Mouse (Mus musculus): ENCODE measurements around the gene F5. TPM values are rescaled to one million over a fixed set of nuclear protein-coding genes. Genes with fewer than 3 reads are reported as not detected.

F5 gene
- polyA plus RNA-seq, 1 experiment from 2014 or later = 0.43 TPM

- no peak for ATAC-seq (replicated peaks; ENCODE audit: low FRiP score)
- Histone ChIP-seq H3K4me2 (ENCODE audit: low read depth, low read length, severe bottlenecking) (no peak overlapping the region), H3K36me3 (ENCODE audit: control insufficient read depth, insufficient read depth, low read length) (no peaks in the 10 kb centered on the region), H3K4me1 (replicated peaks; ENCODE audit: control insufficient read depth, insufficient read depth, low read length) (no peaks in the 10 kb centered on the region), H3K27ac (ENCODE audit: low read depth, low read length) (no peak overlapping the region), H3K4me3 (ENCODE audit: low read depth, low read length) (no peak overlapping the region), H3K9me3 (ENCODE audit: control insufficient read depth, low read length) (no peaks in the 10 kb centered on the region), H3K9ac (ENCODE audit: low read length) (no peak overlapping the region), H3K27me3 (ENCODE audit: control insufficient read depth, insufficient read depth, low read length) (no peaks in the 10 kb centered on the region)
- WGBS = 78% methylated on average over 4 of the region's 4 CpGs
- no peak for DNase-seq (ENCODE audit: low spot score)
Measured at GRCm38 (mm10) chr1:164139464-164139863, 12.2 kb upstream of the F5 start.

- Histone ChIP-seq H3K9ac (ENCODE audit: low read length) (no peak overlapping the region), H3K27ac (ENCODE audit: low read depth, low read length) (no peak overlapping the region), H3K36me3 (ENCODE audit: control insufficient read depth, insufficient read depth, low read length) (no peaks in the 10 kb centered on the region), H3K9me3 (ENCODE audit: control insufficient read depth, low read length) (no peaks in the 10 kb centered on the region), H3K27me3 (ENCODE audit: control insufficient read depth, insufficient read depth, low read length) (no peaks in the 10 kb centered on the region), H3K4me2 (ENCODE audit: low read depth, low read length, severe bottlenecking) (no peak overlapping the region), H3K4me3 (ENCODE audit: low read depth, low read length) (no peak overlapping the region), H3K4me1 (replicated peaks; ENCODE audit: control insufficient read depth, insufficient read depth, low read length) (no peaks in the 10 kb centered on the region; the same call in 1 of the 2 replicates)
- WGBS = 96% methylated on average over 7 of the region's 7 CpGs
- DNase-seq (ENCODE audit: low spot score) (no peak), ATAC-seq (replicated peaks; ENCODE audit: low FRiP score) (no peak)
Measured at GRCm38 (mm10) chr1:164149083-164149482, 2.6 kb upstream of the F5 start.

- Histone ChIP-seq H3K4me2 (ENCODE audit: low read depth, low read length, severe bottlenecking) (no peak overlapping the region), H3K27ac (ENCODE audit: low read depth, low read length) (no peak overlapping the region), H3K9ac (ENCODE audit: low read length) (no peak overlapping the region), H3K36me3 (ENCODE audit: control insufficient read depth, insufficient read depth, low read length) (no peaks in the 10 kb centered on the region), H3K9me3 (ENCODE audit: control insufficient read depth, low read length) (no peaks in the 10 kb centered on the region), H3K27me3 (ENCODE audit: control insufficient read depth, insufficient read depth, low read length) (no peaks in the 10 kb centered on the region), H3K4me3 (ENCODE audit: low read depth, low read length) (no peak overlapping the region), H3K4me1 (replicated peaks; ENCODE audit: control insufficient read depth, insufficient read depth, low read length) (no peaks in the 10 kb centered on the region; the same call in 1 of the 2 replicates)
- WGBS = 89% methylated on average over 5 of the region's 5 CpGs
- ATAC-seq (replicated peaks; ENCODE audit: low FRiP score) (no peak), DNase-seq (ENCODE audit: low spot score) (no peak)
Measured at GRCm38 (mm10) chr1:164152836-164153235, 1.2 kb downstream of the F5 start.

- DNase-seq (ENCODE audit: low spot score) (no peak), ATAC-seq (replicated peaks; ENCODE audit: low FRiP score) (no peak)
- H3K9me3 ChIP-seq (ENCODE audit: control insufficient read depth, low read length) = no peaks in the 10 kb centered on the region
- H3K4me2 ChIP-seq (ENCODE audit: low read depth, low read length, severe bottlenecking) = no peak overlapping the region
- no peaks in the 10 kb centered on the region for H3K36me3 ChIP-seq (ENCODE audit: control insufficient read depth, insufficient read depth, low read length)
- no peaks in the 10 kb centered on the region for H3K27me3 ChIP-seq (ENCODE audit: control insufficient read depth, insufficient read depth, low read length)
- H3K4me3 ChIP-seq (ENCODE audit: low read depth, low read length) = no peak overlapping the region
- H3K4me1 ChIP-seq (replicated peaks; ENCODE audit: control insufficient read depth, insufficient read depth, low read length) = no peaks in the 10 kb centered on the region; the same call in 1 of the 2 replicates
- no peak overlapping the region for H3K9ac ChIP-seq (ENCODE audit: low read length)
- H3K27ac ChIP-seq (ENCODE audit: low read depth, low read length) = no peak overlapping the region
- WGBS = 83% methylated on average over 3 of the region's 3 CpGs
Measured at GRCm38 (mm10) chr1:164154983-164155382, 3.3 kb downstream of the F5 start.

GRCm38 (mm10) chr1:164158571-164158970 is 6.9 kb downstream of the F5 start:
- H3K36me3 ChIP-seq (ENCODE audit: control insufficient read depth, insufficient read depth, low read length) = no peaks in the 10 kb centered on the region
- 78% methylated on average over 4 of the region's 4 CpGs for WGBS
- no peaks in the 10 kb centered on the region for H3K27me3 ChIP-seq (ENCODE audit: control insufficient read depth, insufficient read depth, low read length)
- H3K4me1 ChIP-seq (replicated peaks; ENCODE audit: control insufficient read depth, insufficient read depth, low read length) = no peaks in the 10 kb centered on the region
- no peaks in the 10 kb centered on the region for H3K9me3 ChIP-seq (ENCODE audit: control insufficient read depth, low read length)
- no peak overlapping the region for H3K4me3 ChIP-seq (ENCODE audit: low read depth, low read length)
- H3K27ac ChIP-seq (ENCODE audit: low read depth, low read length) = no peak overlapping the region
- H3K9ac ChIP-seq (ENCODE audit: low read length) = no peak overlapping the region
- DNase-seq (ENCODE audit: low spot score) (no peak), ATAC-seq (replicated peaks; ENCODE audit: low FRiP score) (no peak)
- H3K4me2 ChIP-seq (ENCODE audit: low read depth, low read length, severe bottlenecking) = no peak overlapping the region

- no peak for ATAC-seq (replicated peaks; ENCODE audit: low FRiP score)
- no peak overlapping the region for H3K4me3 ChIP-seq (ENCODE audit: low read depth, low read length)
- no peaks in the 10 kb centered on the region for H3K27me3 ChIP-seq (ENCODE audit: control insufficient read depth, insufficient read depth, low read length)
- H3K9me3 ChIP-seq (ENCODE audit: control insufficient read depth, low read length) = no peaks in the 10 kb centered on the region
- WGBS = 92% methylated on average over 2 of the region's 2 CpGs
- no peak overlapping the region for H3K4me2 ChIP-seq (ENCODE audit: low read depth, low read length, severe bottlenecking)
- no peak for DNase-seq (ENCODE audit: low spot score)
- no peak overlapping the region for H3K27ac ChIP-seq (ENCODE audit: low read depth, low read length)
- H3K9ac ChIP-seq (ENCODE audit: low read length) = no peak overlapping the region
- H3K36me3 ChIP-seq (ENCODE audit: control insufficient read depth, insufficient read depth, low read length) = no peaks in the 10 kb centered on the region
- no peaks in the 10 kb centered on the region for H3K4me1 ChIP-seq (replicated peaks; ENCODE audit: control insufficient read depth, insufficient read depth, low read length)
Measured at GRCm38 (mm10) chr1:164159781-164160180, 8.1 kb downstream of the F5 start.

- H3K4me2 ChIP-seq (ENCODE audit: low read depth, low read length, severe bottlenecking) = no peak overlapping the region
- WGBS = 87% methylated on average over 5 of the region's 5 CpGs
- H3K27ac ChIP-seq (ENCODE audit: low read depth, low read length) = no peak overlapping the region
- no peaks in the 10 kb centered on the region for H3K27me3 ChIP-seq (ENCODE audit: control insufficient read depth, insufficient read depth, low read length)
- no peaks in the 10 kb centered on the region for H3K4me1 ChIP-seq (replicated peaks; ENCODE audit: control insufficient read depth, insufficient read depth, low read length)
- H3K4me3 ChIP-seq (ENCODE audit: low read depth, low read length) = no peak overlapping the region
- H3K9ac ChIP-seq (ENCODE audit: low read length) = no peak overlapping the region
- no peaks in the 10 kb centered on the region for H3K36me3 ChIP-seq (ENCODE audit: control insufficient read depth, insufficient read depth, low read length)
- no peaks in the 10 kb centered on the region for H3K9me3 ChIP-seq (ENCODE audit: control insufficient read depth, low read length)
- no peak for ATAC-seq (replicated peaks; ENCODE audit: low FRiP score)
- no peak for DNase-seq (ENCODE audit: low spot score)
Measured at GRCm38 (mm10) chr1:164162745-164163144, 11.1 kb downstream of the F5 start.

- Histone ChIP-seq H3K9ac (ENCODE audit: low read length) (no peak overlapping the region), H3K4me3 (ENCODE audit: low read depth, low read length) (no peak overlapping the region), H3K36me3 (ENCODE audit: control insufficient read depth, insufficient read depth, low read length) (no peaks in the 10 kb centered on the region), H3K4me2 (ENCODE audit: low read depth, low read length, severe bottlenecking) (no peak overlapping the region), H3K27ac (ENCODE audit: low read depth, low read length) (no peak overlapping the region), H3K4me1 (replicated peaks; ENCODE audit: control insufficient read depth, insufficient read depth, low read length) (no peaks in the 10 kb centered on the region), H3K9me3 (ENCODE audit: control insufficient read depth, low read length) (no peaks in the 10 kb centered on the region), H3K27me3 (ENCODE audit: control insufficient read depth, insufficient read depth, low read length) (no peaks in the 10 kb centered on the region)
- WGBS = 81% methylated on average over 4 of the region's 4 CpGs
- DNase-seq (ENCODE audit: low spot score) (no peak), ATAC-seq (replicated peaks; ENCODE audit: low FRiP score) (no peak)
Measured at GRCm38 (mm10) chr1:164168818-164169217, 17.2 kb downstream of the F5 start.

- Histone ChIP-seq H3K4me1 (replicated peaks; ENCODE audit: control insufficient read depth, insufficient read depth, low read length) (no peaks in the 10 kb centered on the region), H3K27ac (ENCODE audit: low read depth, low read length) (no peak overlapping the region), H3K36me3 (ENCODE audit: control insufficient read depth, insufficient read depth, low read length) (no peaks in the 10 kb centered on the region), H3K9me3 (ENCODE audit: control insufficient read depth, low read length) (no peaks in the 10 kb centered on the region), H3K4me3 (ENCODE audit: low read depth, low read length) (no peak overlapping the region), H3K9ac (ENCODE audit: low read length) (no peak overlapping the region), H3K27me3 (ENCODE audit: control insufficient read depth, insufficient read depth, low read length) (no peaks in the 10 kb centered on the region), H3K4me2 (ENCODE audit: low read depth, low read length, severe bottlenecking) (no peak overlapping the region)
- DNase-seq (ENCODE audit: low spot score) (no peak), ATAC-seq (replicated peaks; ENCODE audit: low FRiP score) (no peak)
- 90% methylated on average over 2 of the region's 2 CpGs for WGBS
Measured at GRCm38 (mm10) chr1:164170434-164170833, 18.8 kb downstream of the F5 start.

Data from forebrain, embryonic 11.5 days (tissue).